Comparison of ENCODE assay signal across 19 mouse cellular contexts in the genomic region with DNA sequence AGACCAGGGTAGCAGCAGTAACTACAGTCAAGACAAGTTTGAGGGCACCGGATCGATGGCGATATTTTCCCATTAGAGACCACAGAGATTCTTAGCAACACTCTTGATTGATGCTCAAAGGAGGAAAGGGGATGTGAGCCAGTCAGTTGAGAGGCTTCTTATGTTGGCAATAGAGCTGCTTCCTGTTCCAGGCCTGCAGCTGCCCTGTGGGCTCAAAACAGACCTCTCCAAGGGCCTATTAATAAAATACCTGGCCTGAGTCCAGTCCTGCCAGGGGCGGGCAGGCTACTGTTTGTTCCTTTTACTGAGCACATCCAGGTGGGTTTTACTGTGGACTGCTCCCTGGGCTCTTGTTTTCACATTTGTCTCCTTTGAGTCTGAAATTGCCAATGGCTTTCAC.
DNase-seq lines count a peak whose midpoint lies in the region; ATAC-seq and TF ChIP-seq lines count a peak whose summit lies in the region.
"Had no signal": no experiment of that assay in that cellular context is flagged by ENCODE, and none has a peak within 500 bp of the region (broad histone marks: within the 10 kb centered on the region; RNA-seq: fewer than 3 reads in every experiment).

No protein-coding gene starts in this region.

- no peak overlapping the region for H3K27ac ChIP-seq in hindbrain, postnatal 0 days
- no peak overlapping the region for H3K27ac ChIP-seq in hindbrain, embryonic 13.5 days
- H3K27ac ChIP-seq in neural tube, embryonic 14.5 days (ENCODE audit: low read depth, low read length), result no peak overlapping the region
- H3K27ac ChIP-seq in midbrain, embryonic 10.5 days (replicated peaks), result no peak overlapping the region
- H3K27ac ChIP-seq: hindbrain, embryonic 14.5 days; layer of hippocampus, adult 2 months; liver, embryonic 14.5 days; midbrain, embryonic 13.5 days had no signal

- no peak for ATAC-seq in hindbrain, postnatal 0 days
- ATAC-seq in hindbrain, embryonic 13.5 days (ENCODE audit: low FRiP score), result no peak
- ATAC-seq in neural tube, embryonic 14.5 days (ENCODE audit: low read depth), result peak; percentile 41; the same call in 1 of the 2 replicates
- ATAC-seq: intestine, embryonic 16.5 days; midbrain, embryonic 13.5 days had no signal

- 68% methylated on average over 4 of the region's 4 CpGs for WGBS in hindbrain, postnatal 0 days
- WGBS in hindbrain, embryonic 13.5 days, result 77% methylated on average over 4 of the region's 4 CpGs
- 77% methylated on average over 4 of the region's 4 CpGs for WGBS in neural tube, embryonic 14.5 days
- WGBS in midbrain, embryonic 10.5 days, result 91% methylated on average over 4 of the region's 4 CpGs

- no peak overlapping the region for H3K4me2 ChIP-seq in hindbrain, postnatal 0 days (ENCODE audit: low read depth, low read length)
- no peak overlapping the region for H3K4me2 ChIP-seq in hindbrain, embryonic 13.5 days
- H3K4me2 ChIP-seq in neural tube, embryonic 14.5 days (ENCODE audit: low read depth, low read length), result no peak overlapping the region
- H3K4me2 ChIP-seq: hindbrain, embryonic 14.5 days; midbrain, embryonic 13.5 days had no signal

- H3K9me3 ChIP-seq in hindbrain, postnatal 0 days (ENCODE audit: low read length), result no peaks in the 10 kb centered on the region
- no peaks in the 10 kb centered on the region; the same call in 1 of the 2 replicates for H3K9me3 ChIP-seq in hindbrain, embryonic 13.5 days
- H3K9me3 ChIP-seq in neural tube, embryonic 14.5 days (ENCODE audit: control insufficient read depth, low read length), result no peaks in the 10 kb centered on the region
- no peaks in the 10 kb centered on the region for H3K9me3 ChIP-seq in midbrain, embryonic 10.5 days (replicated peaks)
- H3K9me3 ChIP-seq: midbrain, embryonic 13.5 days had no signal

- no peaks in the 10 kb centered on the region for H3K27me3 ChIP-seq in hindbrain, postnatal 0 days (ENCODE audit: insufficient read depth, low read length)
- no peaks in the 10 kb centered on the region for H3K27me3 ChIP-seq in hindbrain, embryonic 13.5 days
- H3K27me3 ChIP-seq in neural tube, embryonic 14.5 days (ENCODE audit: control insufficient read depth, insufficient read depth, low read length), result no peaks in the 10 kb centered on the region
- H3K27me3 ChIP-seq in midbrain, embryonic 10.5 days (ENCODE audit: low read depth, poor library complexity, severe bottlenecking), result no peaks in the 10 kb centered on the region
- H3K27me3 ChIP-seq: midbrain, embryonic 13.5 days had no signal

- TF ChIP-seq CTCF in hindbrain, postnatal 0 days (IDR thresholded peaks at IDR 0.05; ENCODE audit: low read depth), result no peak

- no peaks in the 10 kb centered on the region for H3K4me1 ChIP-seq in hindbrain, postnatal 0 days (ENCODE audit: insufficient read depth, low read length)
- peaks cover 6% of the 10 kb centered on the region; the same call in 1 of the 2 replicates for H3K4me1 ChIP-seq in hindbrain, embryonic 13.5 days (replicated peaks)
- H3K4me1 ChIP-seq in neural tube, embryonic 14.5 days (ENCODE audit: control insufficient read depth, insufficient read depth, low read length), result no peaks in the 10 kb centered on the region
- no peaks in the 10 kb centered on the region for H3K4me1 ChIP-seq in midbrain, embryonic 10.5 days
- H3K4me1 ChIP-seq: midbrain, embryonic 13.5 days had no signal

- no peak overlapping the region for H3K9ac ChIP-seq in hindbrain, postnatal 0 days (replicated peaks; ENCODE audit: low read length)
- no peak overlapping the region for H3K9ac ChIP-seq in hindbrain, embryonic 13.5 days
- H3K9ac ChIP-seq in neural tube, embryonic 14.5 days (replicated peaks; ENCODE audit: low read depth, low read length), result no peak overlapping the region
- H3K9ac ChIP-seq: hindbrain, embryonic 14.5 days; liver, embryonic 14.5 days; midbrain, embryonic 13.5 days had no signal

- H3K36me3 ChIP-seq in hindbrain, postnatal 0 days (ENCODE audit: insufficient read depth, low read length), result no peaks in the 10 kb centered on the region
- H3K36me3 ChIP-seq in hindbrain, embryonic 13.5 days, result no peaks in the 10 kb centered on the region
- H3K36me3 ChIP-seq in neural tube, embryonic 14.5 days (ENCODE audit: control insufficient read depth, insufficient read depth, low read length), result no peaks in the 10 kb centered on the region
- no peaks in the 10 kb centered on the region for H3K36me3 ChIP-seq in midbrain, embryonic 10.5 days
- H3K36me3 ChIP-seq: midbrain, embryonic 13.5 days had no signal

- no peak overlapping the region for H3K4me3 ChIP-seq in hindbrain, postnatal 0 days (ENCODE audit: low read length)
- H3K4me3 ChIP-seq in hindbrain, embryonic 13.5 days, result no peak overlapping the region
- H3K4me3 ChIP-seq in neural tube, embryonic 14.5 days (ENCODE audit: low read depth, low read length), result no peak overlapping the region
- H3K4me3 ChIP-seq in midbrain, embryonic 10.5 days, result no peak overlapping the region
- H3K4me3 ChIP-seq: layer of hippocampus, adult 2 months; midbrain, embryonic 13.5 days; myocyte had no signal

- peak; percentile 10 to 12 for DNase-seq in heart, adult 18-20 months
- DNase-seq in heart, adult 8-10 months (ENCODE audit: low spot score), result no peak
- peak; percentile 10 for DNase-seq in hindbrain, postnatal 0 days (ENCODE audit: low spot score)
- no peak for DNase-seq in neural tube, embryonic 10.5 days (ENCODE audit: extremely low spot score, low spot score)
- peak; percentile 10 for DNase-seq in skeletal muscle tissue, adult 2 months (ENCODE audit: low read depth, low spot score)
- no peak for DNase-seq in midbrain, embryonic 10.5 days (ENCODE audit: low spot score)
- DNase-seq: adrenal gland, postnatal 36 days; B cell, adult 2 months; cerebellum, postnatal 14 days; gastrocnemius, postnatal 36 days; lung, postnatal 4 days had no signal

Comparison
In these comparisons a context has a peak if more than half of its experiments do, and no peak if none do; other contexts are left out.
1. DNase-seq: peak in heart, adult 18-20 months (2 of 2), hindbrain, postnatal 0 days (single experiment) and skeletal muscle tissue, adult 2 months (single experiment); none in heart, adult 8-10 months (single experiment), neural tube, embryonic 10.5 days (single experiment) and midbrain, embryonic 10.5 days (single experiment).